Mouse (Mus musculus) olfactory bulb, adult 2 months (tissue): ENCODE data around the gene Eps15l1.

ENCODE experiments used
- CTCF ChIP-seq: fragments of 200-500 bp; IDR thresholded peaks from 2 replicates; pipeline ENCODE4 v1.5.1; 2012; ENCODE audit warnings: low read depth, mild to moderate bottlenecking, low read length, moderate library complexity; ENCODE audit not compliant: insufficient read depth
- POLR2A ChIP-seq: fragments of 200-500 bp; IDR thresholded peaks from 2 replicates; pipeline ENCODE4 v1.6.1; 2012; ENCODE audit warnings: mild to moderate bottlenecking, low read depth, low read length, moderate library complexity; ENCODE audit not compliant: insufficient read depth

- no peak for TF ChIP-seq CTCF
- no peak for TF ChIP-seq POLR2A
Measured at GRCm38 (mm10) chr8:72347553-72347952, 73.7 kb downstream of the Eps15l1 start.
